Mouse (Mus musculus) CH12.LX (cell line): ENCODE measurements around the gene Ercc1. TPM values are rescaled to one million over a fixed set of nuclear protein-coding genes. Genes with fewer than 3 reads are reported as not detected.

Source experiments
- DNase-seq: peaks from one replicate; pipeline ENCODE4 v3.0.0-alpha.2; 2013; ENCODE audit errors: extremely low read depth
- H3K27ac ChIP-seq: 2 replicates; pipeline ENCODE4 v1.5.1; 2012; ENCODE audit warnings: low read depth, mild to moderate bottlenecking, control low read depth, moderate library complexity; ENCODE audit not compliant: insufficient read depth
- H3K27me3 ChIP-seq: replicated peaks from 2 replicates; pipeline ENCODE3; 2012; ENCODE audit warnings: inconsistent platforms
- H3K36me3 ChIP-seq, 2 experiments: replicated peaks in 1 of 2; 2 replicates each; pipeline versions ENCODE3 to v1.6.1; 2012; ENCODE audit warnings: inconsistent platforms in 1 of 2, low read length in 1 of 2, mild to moderate bottlenecking in 1 of 2, mixed read lengths in 1 of 2, moderate library complexity in 1 of 2; ENCODE audit not compliant: control insufficient read depth in 1 of 2, insufficient read depth in 1 of 2
- H3K4me1 ChIP-seq, 2 experiments: 2 replicates each; pipeline ENCODE4 v1.6.1; 2012; ENCODE audit warnings: inconsistent platforms in 1 of 2, moderate library complexity in 1 of 2; ENCODE audit not compliant: insufficient read depth in 2 of 2, control insufficient read depth in 1 of 2
- H3K4me2 ChIP-seq: 2 replicates; pipeline ENCODE4 v1.6.1; 2012; ENCODE audit warnings: low read depth, mild to moderate bottlenecking, control low read depth; ENCODE audit not compliant: poor library complexity, insufficient read depth, severe bottlenecking
- H3K4me3 ChIP-seq, 3 experiments: fragments of 150-350 bp in 1 of 3; sonication (generic) in 1 of 3; replicated peaks in 1 of 3; 2 replicates each; pipeline versions ENCODE3 to v1.5.1; 2011 to 2012; ENCODE audit warnings: low read depth in 2 of 3, low read length in 2 of 3, mild to moderate bottlenecking in 2 of 3, moderate library complexity in 2 of 3, control low read depth in 1 of 3, improper control_type of control experiment in 1 of 3, inconsistent platforms in 1 of 3, mixed read lengths in 1 of 3; ENCODE audit not compliant: poor library complexity in 1 of 3
- H3K79me2 ChIP-seq: replicated peaks from 2 replicates; pipeline ENCODE4 v1.6.1; 2012; ENCODE audit warnings: mild to moderate bottlenecking, moderate library complexity; ENCODE audit not compliant: control insufficient read depth, poor library complexity, insufficient read depth, severe bottlenecking; ENCODE audit errors: extremely low read depth
- H3K9ac ChIP-seq: 2 replicates; pipeline ENCODE4 v1.6.1; 2012; ENCODE audit warnings: low read depth, mild to moderate bottlenecking, control low read depth, moderate library complexity; ENCODE audit not compliant: insufficient read depth
- H3K9me3 ChIP-seq: replicated peaks from 2 replicates; pipeline ENCODE3; 2012; ENCODE audit warnings: low read length, inconsistent platforms, mixed read lengths
- BHLHE40 ChIP-seq: IDR thresholded peaks from 2 replicates; pipeline ENCODE4 v1.6.1; 2011; ENCODE audit warnings: mild to moderate bottlenecking, low read depth, low read length, improper control_type of control experiment
- CHD1 ChIP-seq: IDR thresholded peaks from 2 replicates; pipeline ENCODE4 v1.6.1; 2012; ENCODE audit warnings: low read depth, low read length, improper control_type of control experiment, inconsistent platforms
- CHD2 ChIP-seq: IDR thresholded peaks from 2 replicates; pipeline ENCODE4 v1.6.1; 2011; ENCODE audit warnings: low read length, improper control_type of control experiment
- E2F4 ChIP-seq: IDR thresholded peaks from 2 replicates; pipeline ENCODE4 v1.6.1; 2011; ENCODE audit warnings: low read depth, low read length, improper control_type of control experiment; ENCODE audit not compliant: insufficient replicate concordance
- ELF1 ChIP-seq: IDR thresholded peaks from 2 replicates; pipeline ENCODE4 v1.6.1; 2014; ENCODE audit warnings: low read depth, mild to moderate bottlenecking, inconsistent platforms, low read length, improper control_type of control experiment
- EP300 ChIP-seq: IDR thresholded peaks from 2 replicates; pipeline ENCODE4 v1.6.1; 2011; ENCODE audit warnings: low read length, improper control_type of control experiment
- ETS1 ChIP-seq: conservative IDR thresholded peaks from 2 replicates; pipeline ENCODE4 v1.6.1; 2012; ENCODE audit warnings: low read depth, mild to moderate bottlenecking, inconsistent platforms, low read length, improper control_type of control experiment, moderate library complexity
- GABPA ChIP-seq: IDR thresholded peaks from 2 replicates; pipeline ENCODE4 v1.6.1; 2012; ENCODE audit warnings: low read depth, low read length, improper control_type of control experiment, inconsistent platforms; ENCODE audit not compliant: insufficient replicate concordance
- HCFC1 ChIP-seq: IDR thresholded peaks from 2 replicates; pipeline ENCODE4 v1.6.1; 2012; ENCODE audit warnings: low read depth, mild to moderate bottlenecking, inconsistent platforms, low read length, improper control_type of control experiment
- IRF4 ChIP-seq: IDR thresholded peaks from 2 replicates; pipeline ENCODE4 v1.6.1; 2014; ENCODE audit warnings: low read depth, mild to moderate bottlenecking, inconsistent platforms, low read length, improper control_type of control experiment
- JUN ChIP-seq: IDR thresholded peaks from 2 replicates; pipeline ENCODE4 v1.6.1; 2011; ENCODE audit warnings: low read depth, mild to moderate bottlenecking, low read length, improper control_type of control experiment, moderate library complexity; ENCODE audit not compliant: insufficient read depth
- JUND ChIP-seq: conservative IDR thresholded peaks from 2 replicates; pipeline ENCODE4 v1.6.1; 2011; ENCODE audit warnings: low read depth, low read length, improper control_type of control experiment
- KAT2A ChIP-seq: IDR thresholded peaks from 2 replicates; pipeline ENCODE4 v1.6.1; 2012; ENCODE audit warnings: low read length, improper control_type of control experiment, inconsistent platforms; ENCODE audit not compliant: insufficient replicate concordance
- MAFK ChIP-seq: IDR thresholded peaks from 2 replicates; pipeline ENCODE4 v1.6.1; 2011; ENCODE audit warnings: low read length, improper control_type of control experiment; ENCODE audit not compliant: insufficient replicate concordance
- MAX ChIP-seq: IDR thresholded peaks from 2 replicates; pipeline ENCODE4 v1.6.1; 2011; ENCODE audit warnings: low read length, improper control_type of control experiment
- MAZ ChIP-seq: IDR thresholded peaks from 2 replicates; pipeline ENCODE4 v1.6.1; 2012; ENCODE audit warnings: low read depth, mild to moderate bottlenecking, inconsistent platforms, low read length, improper control_type of control experiment, moderate library complexity
- MXI1 ChIP-seq: IDR thresholded peaks from 2 replicates; pipeline ENCODE4 v1.6.1; 2011; ENCODE audit warnings: mild to moderate bottlenecking, low read depth, low read length, improper control_type of control experiment
- MYC ChIP-seq: IDR thresholded peaks from 2 replicates; pipeline ENCODE4 v1.6.1; 2011; ENCODE audit warnings: low read depth, mild to moderate bottlenecking, improper control_type of control experiment, low read length
- NELFE ChIP-seq: IDR thresholded peaks from 2 replicates; pipeline ENCODE4 v1.6.1; 2011; ENCODE audit warnings: low read depth, low read length, improper control_type of control experiment
- NRF1 ChIP-seq: IDR thresholded peaks from 2 replicates; pipeline ENCODE4 v1.6.1; 2014; ENCODE audit warnings: low read depth, mild to moderate bottlenecking, inconsistent platforms, low read length, improper control_type of control experiment, moderate library complexity
- PAX5 ChIP-seq: IDR thresholded peaks from 2 replicates; pipeline ENCODE4 v1.6.1; 2012; ENCODE audit warnings: low read length, inconsistent platforms, mixed read lengths
- POLR2AphosphoS2 ChIP-seq: IDR thresholded peaks from 2 replicates; pipeline ENCODE4 v1.6.1; 2011; ENCODE audit warnings: low read depth, low read length, improper control_type of control experiment
- RAD21 ChIP-seq: IDR thresholded peaks from 2 replicates; pipeline ENCODE4 v1.6.1; 2011; ENCODE audit warnings: low read depth, mild to moderate bottlenecking, low read length, improper control_type of control experiment, moderate library complexity
- RCOR1 ChIP-seq: conservative IDR thresholded peaks from 2 replicates; pipeline ENCODE4 v1.6.1; 2012; ENCODE audit warnings: low read depth, mild to moderate bottlenecking, inconsistent platforms, low read length, improper control_type of control experiment
- SMC3 ChIP-seq: IDR thresholded peaks from 2 replicates; pipeline ENCODE4 v1.6.1; 2011; ENCODE audit warnings: low read depth, low read length, improper control_type of control experiment
- TBP ChIP-seq: conservative IDR thresholded peaks from 2 replicates; pipeline ENCODE4 v1.6.1; 2011; ENCODE audit warnings: low read depth, low read length, improper control_type of control experiment
- UBTF ChIP-seq: IDR thresholded peaks from 2 replicates; pipeline ENCODE4 v1.6.1; 2012; ENCODE audit warnings: low read depth, mild to moderate bottlenecking, inconsistent platforms, low read length, improper control_type of control experiment, moderate library complexity
- USF2 ChIP-seq: conservative IDR thresholded peaks from 2 replicates; pipeline ENCODE4 v1.6.1; 2011; ENCODE audit warnings: low read depth, low read length, improper control_type of control experiment
- ZC3H11A ChIP-seq: IDR thresholded peaks from 2 replicates; pipeline ENCODE4 v1.6.1; 2012; ENCODE audit warnings: low read depth, mild to moderate bottlenecking, inconsistent platforms, low read length, improper control_type of control experiment
- ZKSCAN1 ChIP-seq: IDR thresholded peaks from 2 replicates; pipeline ENCODE4 v1.6.1; 2012; ENCODE audit warnings: low read depth, inconsistent platforms, low read length, improper control_type of control experiment, borderline replicate concordance
- ZNF384 ChIP-seq: IDR thresholded peaks from 2 replicates; pipeline ENCODE4 v1.6.1; 2012; ENCODE audit warnings: low read depth, low read length, improper control_type of control experiment, inconsistent platforms
- dilution Hi-C: fragments of 300-500 bp; cut with MboI; formaldehyde crosslinking; loops from 2 replicates; pipeline ENCODE4 v1.14.3; 2020; ENCODE audit warnings: low sequenced_read_pairs; ENCODE audit not compliant: extremely low pct_unique_long_range_greater_than_20kb, extremely low pct_ligation_motif_present
- in situ Hi-C: fragments of 300-500 bp; cut with MboI; formaldehyde crosslinking; loops from 3 replicates; pipeline ENCODE4 v1.14.3; 2019; ENCODE audit warnings: low sequenced_read_pairs, low pct_ligation_motif_present, low pct_unique_long_range_greater_than_20kb, mixed read lengths
- polyA plus RNA-seq: library from polyadenylated mRNA; unstranded; fragments of >175 nt; gene quantifications from 2 replicates; pipeline ENCODE4 v1.2.1, GENCODE M21; 2012; ENCODE audit warnings: low read depth; ENCODE audit not compliant: insufficient read length
- total RNA-seq, 2 experiments: library from RNA; depleted of rRNA; stranded (reverse); fragments of 300-350 nt in 1 of 2; fragments of >200 nt in 1 of 2; gene quantifications; 2 replicates each; pipeline ENCODE4 v1.2.3; 2012 to 2014

The Ercc1 gene
- total and polyA plus RNA-seq, 3 experiments = 26.9 to 28.2 (median 27.7) TPM

DNA sequence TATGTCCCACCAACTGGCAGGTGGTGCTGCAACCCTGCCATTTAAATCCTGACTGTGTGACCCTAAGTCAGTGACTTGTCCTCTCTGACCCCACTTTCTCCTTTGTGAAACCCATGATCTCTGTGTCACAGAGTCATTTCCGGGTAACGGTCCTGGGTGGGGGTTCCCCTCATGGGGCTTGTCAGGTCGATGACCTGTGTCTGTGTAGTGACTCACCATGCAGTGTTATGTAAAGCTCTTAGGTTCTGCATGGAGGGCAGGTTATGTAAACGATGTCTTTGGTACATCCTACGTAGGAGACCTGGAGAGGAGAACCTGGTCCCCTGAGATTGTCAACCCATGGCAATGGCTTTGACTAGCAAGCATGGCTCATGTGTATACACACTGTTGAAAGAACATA is 23.1 kb upstream of the Ercc1 start:
- H3K4me2 ChIP-seq = no peak overlapping the region
- no peak overlapping the region for H3K27ac ChIP-seq
- peaks cover 19 to 57% of the 10 kb centered on the region in 2 experiments for H3K4me1 ChIP-seq
- H3K9ac ChIP-seq = no peak overlapping the region
- DNase-seq = peak; percentile 78
- H3K4me3 ChIP-seq = no peak overlapping the region
- H3K36me3 ChIP-seq = no peaks in the 10 kb centered on the region
- TF ChIP-seq ZKSCAN1 (no peak), MYC (no peak), SMC3 (no peak), JUN (no peak), GABPA (no peak), RAD21 (no peak), USF2 (no peak), ELF1 (peak; percentile 75), CHD1 (no peak), ZC3H11A (no peak), ETS1 (peak; percentile 94), BHLHE40 (peak; percentile 48; the same call in 1 of the 2 replicates), MXI1 (no peak), IRF4 (peak; percentile 26; the same call in 1 of the 2 replicates), NRF1 (no peak), MAFK (no peak), HCFC1 (no peak), POLR2AphosphoS2 (no peak), PAX5 (no peak), MAX (no peak), JUND (no peak), ZNF384 (no peak), CHD2 (no peak), MAZ (no peak), EP300 (no peak), UBTF (no peak), TBP (no peak), E2F4 (no peak), KAT2A (no peak), NELFE (no peak), RCOR1 (no peak)
- in situ Hi-C loops = no loop called here
- peaks cover 12% of the 10 kb centered on the region for H3K9me3 ChIP-seq
- dilution Hi-C loops = no loop called here
- peaks cover 80% of the 10 kb centered on the region for H3K27me3 ChIP-seq
- no peaks in the 10 kb centered on the region for H3K79me2 ChIP-seq
